Mouse (Mus musculus): Measurements from ENCODE around the gene Lpin3. TPM values are rescaled to one million over a fixed set of nuclear protein-coding genes. Genes with fewer than 3 reads are reported as not detected.
A peak's percentile ranks its signal among the peaks of the same experiment; 100 is the strongest.

Gene Lpin3
- polyA plus RNA-seq, 1 experiment from 2014 or later: 1.0 TPM

GRCm38 (mm10) chr2:160901656-160902412 lies 21.4 kb downstream of the Lpin3 start:
- WGBS: 90% methylated on average over 7 of the region's 7 CpGs
- H3K4me1 ChIP-seq: no peaks in the 10 kb centered on the region

GRCm38 (mm10) chr2:160905301-160905700 lies 24.8 kb downstream of the Lpin3 start:
- no peaks in the 10 kb centered on the region for H3K36me3 ChIP-seq (replicated peaks)
- H3K27ac ChIP-seq: no peak overlapping the region
- H3K9me3 ChIP-seq: no peaks in the 10 kb centered on the region
- no peak for DNase-seq (ENCODE audit: extremely low spot score, low spot score)
- H3K4me3 ChIP-seq: no peak overlapping the region
- WGBS: 96% methylated on average over 12 of the region's 12 CpGs
- no peaks in the 10 kb centered on the region for H3K4me1 ChIP-seq
- H3K27me3 ChIP-seq (ENCODE audit: poor library complexity, severe bottlenecking): peaks cover 29% of the 10 kb centered on the region

More at GRCm38 (mm10) chr2:160901656-160902412, 21.4 kb downstream of the Lpin3 start:
- no peaks in the 10 kb centered on the region for H3K9me3 ChIP-seq
- no peak overlapping the region for H3K27ac ChIP-seq
- H3K4me3 ChIP-seq: no peak overlapping the region
- H3K27me3 ChIP-seq (ENCODE audit: poor library complexity, severe bottlenecking): no peaks in the 10 kb centered on the region
- no peaks in the 10 kb centered on the region for H3K36me3 ChIP-seq (replicated peaks)
- no peak for DNase-seq (ENCODE audit: extremely low spot score, low spot score)

- peaks cover under 1% of the 10 kb centered on the region; the same call in 1 of the 2 replicates for H3K4me1 ChIP-seq
- H3K27ac ChIP-seq: no peak overlapping the region
- 85% methylated on average over 5 of the region's 5 CpGs for WGBS
- no peaks in the 10 kb centered on the region for H3K9me3 ChIP-seq
- no peak overlapping the region for H3K4me3 ChIP-seq
- no peak for DNase-seq (ENCODE audit: extremely low spot score, low spot score)
- peaks cover 37% of the 10 kb centered on the region for H3K27me3 ChIP-seq (ENCODE audit: poor library complexity, severe bottlenecking)
- no peaks in the 10 kb centered on the region for H3K36me3 ChIP-seq (replicated peaks)
These were observed 25.6 kb downstream of the Lpin3 start for GRCm38 (mm10) chr2:160906101-160906500.

- Histone ChIP-seq H3K27me3 (ENCODE audit: poor library complexity, severe bottlenecking) (peaks cover 62% of the 10 kb centered on the region), H3K36me3 (replicated peaks) (no peaks in the 10 kb centered on the region), H3K4me1 (peaks cover 18% of the 10 kb centered on the region), H3K9me3 (no peaks in the 10 kb centered on the region), H3K27ac (no peak overlapping the region), H3K4me3 (no peak overlapping the region)
- whole genome bisulfite sequencing: 61% methylated on average over 18 of the region's 18 CpGs
- no peak for DNase-seq (ENCODE audit: extremely low spot score, low spot score)
These were observed 28.1 kb downstream of the Lpin3 start for GRCm38 (mm10) chr2:160908607-160909006.

- no peak for DNase-seq (ENCODE audit: extremely low spot score, low spot score)
- Histone ChIP-seq H3K27me3 (ENCODE audit: poor library complexity, severe bottlenecking) (peaks cover 82% of the 10 kb centered on the region), H3K36me3 (replicated peaks) (no peaks in the 10 kb centered on the region), H3K4me1 (peaks cover 22% of the 10 kb centered on the region), H3K4me3 (no peak overlapping the region), H3K27ac (no peak overlapping the region), H3K9me3 (no peaks in the 10 kb centered on the region)
- WGBS: 92% methylated on average over 5 of the region's 5 CpGs
These were observed 30.2 kb downstream of the Lpin3 start for GRCm38 (mm10) chr2:160910633-160911032.

GRCm38 (mm10) chr2:160911558-160912201 lies 31.2 kb downstream of the Lpin3 start:
- Histone ChIP-seq H3K27me3 (ENCODE audit: poor library complexity, severe bottlenecking) (peaks cover 84% of the 10 kb centered on the region), H3K27ac (peak overlapping the region; percentile 83), H3K9me3 (no peaks in the 10 kb centered on the region), H3K4me1 (peaks cover 22% of the 10 kb centered on the region), H3K4me3 (peak overlapping the region; percentile 65), H3K36me3 (replicated peaks) (no peaks in the 10 kb centered on the region)
- DNase-seq (ENCODE audit: extremely low spot score, low spot score): peak; percentile 27
- WGBS: 2% methylated on average over 57 of the region's 64 CpGs

GRCm38 (mm10) chr2:160912231-160912671 lies 31.8 kb downstream of the Lpin3 start, which contains the start of gene Emilin3:
Gene Emilin3 (minus strand): TSS chr2:160912328.
- Histone ChIP-seq H3K4me3 (peak within 1 kb of the TSS; percentile 65), H3K36me3 (replicated peaks) (no peaks in the 10 kb centered on the region), H3K27me3 (ENCODE audit: poor library complexity, severe bottlenecking) (peaks cover 84% of the 10 kb centered on the region), H3K27ac (peak within 1 kb of the TSS; percentile 83), H3K9me3 (no peaks in the 10 kb centered on the region), H3K4me1 (peaks cover 22% of the 10 kb centered on the region)
- under 1% methylated on average over 46 of the region's 46 CpGs for WGBS
- DNase-seq (ENCODE audit: extremely low spot score, low spot score): peak; percentile 39

- H3K9me3 ChIP-seq: no peaks in the 10 kb centered on the region
- DNase-seq (ENCODE audit: extremely low spot score, low spot score): no peak
- H3K27me3 ChIP-seq (ENCODE audit: poor library complexity, severe bottlenecking): peaks cover 66% of the 10 kb centered on the region
- peaks cover 39% of the 10 kb centered on the region for H3K4me1 ChIP-seq
- H3K27ac ChIP-seq: no peak overlapping the region
- 88% methylated on average over 9 of the region's 9 CpGs for WGBS
- H3K36me3 ChIP-seq (replicated peaks): no peaks in the 10 kb centered on the region
- no peak overlapping the region for H3K4me3 ChIP-seq
These were observed 34.2 kb downstream of the Lpin3 start for GRCm38 (mm10) chr2:160914656-160915055.

- no peak overlapping the region for H3K27ac ChIP-seq
- WGBS: 88% methylated on average over 13 of the region's 13 CpGs
- H3K27me3 ChIP-seq (ENCODE audit: poor library complexity, severe bottlenecking): peaks cover 53% of the 10 kb centered on the region
These were observed 35.5 kb downstream of the Lpin3 start for GRCm38 (mm10) chr2:160915821-160916610.

GRCm38 (mm10) chr2:160916714-160917113 lies 36.2 kb downstream of the Lpin3 start:
- H3K36me3 ChIP-seq (replicated peaks): no peaks in the 10 kb centered on the region
- no peak for DNase-seq (ENCODE audit: extremely low spot score, low spot score)
- H3K27ac ChIP-seq: no peak overlapping the region
- no peak overlapping the region for H3K4me3 ChIP-seq
- H3K4me1 ChIP-seq: peaks cover 32% of the 10 kb centered on the region
- peaks cover 46% of the 10 kb centered on the region for H3K27me3 ChIP-seq (ENCODE audit: poor library complexity, severe bottlenecking)
- H3K9me3 ChIP-seq: no peaks in the 10 kb centered on the region
- 89% methylated on average over 8 of the region's 8 CpGs for WGBS

More at GRCm38 (mm10) chr2:160915821-160916610, 35.5 kb downstream of the Lpin3 start:
- no peak overlapping the region for H3K4me3 ChIP-seq
- no peaks in the 10 kb centered on the region for H3K36me3 ChIP-seq (replicated peaks)
- no peaks in the 10 kb centered on the region for H3K9me3 ChIP-seq
- no peak for DNase-seq (ENCODE audit: extremely low spot score, low spot score)
- H3K4me1 ChIP-seq: peaks cover 39% of the 10 kb centered on the region

GRCm38 (mm10) chr2:160917313-160917712 lies 36.8 kb downstream of the Lpin3 start:
- Histone ChIP-seq H3K4me1 (peaks cover 26% of the 10 kb centered on the region), H3K36me3 (replicated peaks) (no peaks in the 10 kb centered on the region), H3K4me3 (no peak overlapping the region), H3K9me3 (no peaks in the 10 kb centered on the region), H3K27ac (0 out of 2 replicates have a peak overlapping the region, but pooled peaks have one; percentile 9), H3K27me3 (ENCODE audit: poor library complexity, severe bottlenecking) (peaks cover 40% of the 10 kb centered on the region)
- DNase-seq (ENCODE audit: extremely low spot score, low spot score): no peak
- WGBS: 92% methylated on average over 3 of the region's 3 CpGs

- peaks cover 30% of the 10 kb centered on the region for H3K27me3 ChIP-seq (ENCODE audit: poor library complexity, severe bottlenecking)
- DNase-seq (ENCODE audit: extremely low spot score, low spot score): no peak
- H3K9me3 ChIP-seq: no peaks in the 10 kb centered on the region
- no peaks in the 10 kb centered on the region for H3K36me3 ChIP-seq (replicated peaks)
- H3K4me1 ChIP-seq: peaks cover 21% of the 10 kb centered on the region
- peak overlapping the region; percentile 70 for H3K27ac ChIP-seq
- WGBS: 54% methylated on average over 8 of the region's 8 CpGs
- no peak overlapping the region for H3K4me3 ChIP-seq
These were observed 37.9 kb downstream of the Lpin3 start for GRCm38 (mm10) chr2:160918154-160918929.
